Mouse (Mus musculus) myocyte (in vitro differentiated cells): ENCODE measurements at regions not wholly inside any gene's neighbourhood (a gene's known extent, or its start where the extent isn't known, plus 50 kb on each side); places are given as distances from the start of the nearest gene placed in this dataset.

Experiments
- H3K27me3 ChIP-seq: one replicate; pipeline ENCODE4 v1.6.1; 2011; ENCODE audit not compliant: control insufficient read depth, insufficient read depth, insufficient read length
- H3K36me3 ChIP-seq: one replicate; pipeline ENCODE4 v1.6.1; 2011; ENCODE audit not compliant: control insufficient read depth, insufficient read depth
- H3K4me2 ChIP-seq: one replicate; pipeline ENCODE4 v1.6.1; 2011; ENCODE audit warnings: low read depth, control low read depth
- H3K4me3 ChIP-seq: one replicate; pipeline ENCODE4 v1.5.1; 2011; ENCODE audit warnings: mild to moderate bottlenecking, control low read depth, moderate library complexity
- H3K79me2 ChIP-seq: one replicate; pipeline ENCODE4 v1.6.1; 2011; ENCODE audit not compliant: control insufficient read depth, insufficient read depth
- H3ac ChIP-seq: one replicate; pipeline ENCODE4 v1.6.1; 2011; ENCODE audit not compliant: control insufficient read depth, insufficient read length
- CEBPB ChIP-seq: IDR thresholded peaks from 2 replicates; pipeline ENCODE4 v1.6.1; 2011; ENCODE audit warnings: mild to moderate bottlenecking, moderate library complexity; ENCODE audit not compliant: poor library complexity, insufficient read depth, severe bottlenecking
- E2F4 ChIP-seq: IDR thresholded peaks from one replicate; pipeline ENCODE4 v1.6.1; 2011; ENCODE audit warnings: mild to moderate bottlenecking, control low read depth, moderate library complexity; ENCODE audit not compliant: insufficient read depth
- MAX ChIP-seq: IDR thresholded peaks from one replicate; pipeline ENCODE4 v1.6.1; 2011; ENCODE audit warnings: low read depth, mild to moderate bottlenecking, control low read depth
- MYOD1 ChIP-seq, 3 experiments: IDR thresholded peaks; one replicate each; pipeline ENCODE4 v1.6.1; 2011; ENCODE audit warnings: control low read depth in 2 of 3, low read depth in 2 of 3, mild to moderate bottlenecking in 2 of 3, moderate library complexity in 1 of 3; ENCODE audit not compliant: insufficient read length in 2 of 3, control insufficient read depth in 1 of 3
- MYOG ChIP-seq, 3 experiments: IDR thresholded peaks; one replicate each; pipeline ENCODE4 v1.6.1; 2011; ENCODE audit warnings: control low read depth in 2 of 3, low read depth in 2 of 3, mild to moderate bottlenecking in 2 of 3; ENCODE audit not compliant: insufficient read length in 2 of 3, control insufficient read depth in 1 of 3, insufficient read depth in 1 of 3
- POLR2A ChIP-seq: IDR thresholded peaks from one replicate; pipeline ENCODE4 v1.6.1; 2011; ENCODE audit warnings: low read depth, mild to moderate bottlenecking, control low read depth, moderate library complexity; ENCODE audit not compliant: insufficient read length
- POLR2AphosphoS2 ChIP-seq: IDR thresholded peaks from one replicate; pipeline ENCODE4 v1.6.1; 2011; ENCODE audit warnings: low read depth, control low read depth; ENCODE audit not compliant: insufficient read length
- REST ChIP-seq: IDR thresholded peaks from one replicate; pipeline ENCODE4 v1.6.1; 2011; ENCODE audit warnings: mild to moderate bottlenecking, control low read depth, moderate library complexity; ENCODE audit not compliant: insufficient read depth, insufficient read length
- SRF ChIP-seq: IDR thresholded peaks from one replicate; pipeline ENCODE4 v1.6.1; 2011; ENCODE audit warnings: low read depth; ENCODE audit not compliant: control insufficient read depth, insufficient read length
- TCF12 ChIP-seq: IDR thresholded peaks from one replicate; pipeline ENCODE4 v1.6.1; 2011; ENCODE audit warnings: mild to moderate bottlenecking, control low read depth; ENCODE audit not compliant: poor library complexity, insufficient read depth, severe bottlenecking
- TCF3 ChIP-seq: IDR thresholded peaks from one replicate; pipeline ENCODE4 v1.6.1; 2011; ENCODE audit warnings: low read depth, control low read depth; ENCODE audit not compliant: insufficient read length
- USF1 ChIP-seq: IDR thresholded peaks from one replicate; pipeline ENCODE4 v1.6.1; 2011; ENCODE audit warnings: low read depth, mild to moderate bottlenecking, control low read depth, moderate library complexity

DNA sequence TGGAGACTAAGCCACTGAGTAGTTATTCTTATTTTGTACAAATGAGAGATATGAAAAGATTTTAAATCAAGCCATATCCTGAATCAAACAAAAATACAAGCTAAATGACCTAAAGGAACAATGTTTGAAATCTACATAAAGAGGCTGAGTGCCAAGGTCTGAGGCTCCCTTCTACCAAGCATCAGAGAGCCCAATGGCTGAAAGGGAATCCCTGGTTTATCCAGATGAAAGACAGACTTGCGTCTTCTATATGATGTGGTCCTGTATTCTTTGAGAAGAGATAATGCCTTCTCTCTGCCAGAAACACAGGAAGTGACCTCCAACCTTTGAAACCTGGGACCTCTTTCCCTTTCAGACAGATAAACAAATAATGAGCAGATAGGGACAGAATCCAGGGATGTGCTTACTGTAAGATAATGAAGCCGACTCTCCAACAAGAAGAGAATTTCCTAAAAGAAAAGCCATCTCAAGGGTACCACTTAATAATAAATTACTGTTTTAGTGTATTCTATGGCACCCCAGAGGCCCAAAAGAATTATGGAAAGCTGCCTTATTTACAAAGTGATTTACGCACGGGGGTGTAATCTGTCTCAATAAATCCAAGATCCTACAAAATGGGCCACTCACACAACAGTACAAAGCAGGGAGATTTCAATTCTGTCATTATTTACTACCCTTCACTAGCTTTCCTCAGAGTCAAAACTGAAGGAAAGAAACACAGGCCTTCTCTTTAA lies 248.7 kb downstream of the Bcl2 start:
- H3K4me3 ChIP-seq, result no peak overlapping the region
- no peaks in the 10 kb centered on the region for H3K36me3 ChIP-seq
- no peak overlapping the region for H3ac ChIP-seq
- no peaks in the 10 kb centered on the region for H3K27me3 ChIP-seq
- H3K4me2 ChIP-seq, result no peak overlapping the region
- H3K79me2 ChIP-seq, result no peaks in the 10 kb centered on the region
- TF ChIP-seq POLR2A (no peak), TCF12 (no peak), USF1 (no peak), POLR2AphosphoS2 (no peak), REST (no peak), TCF3 (no peak), MAX (no peak)

GRCm38 (mm10) chr1:106464726-106465125 lies 249.3 kb downstream of the Bcl2 start:
- Histone ChIP-seq H3K4me2 (no peak overlapping the region), H3K4me3 (no peak overlapping the region), H3K79me2 (no peaks in the 10 kb centered on the region), H3K27me3 (no peaks in the 10 kb centered on the region), H3K36me3 (no peaks in the 10 kb centered on the region), H3ac (no peak overlapping the region)
- no peak for TF ChIP-seq REST
- TF ChIP-seq POLR2A, result no peak
- TF ChIP-seq MYOD1 (IDR thresholded peaks at IDR 0.05; ENCODE audit: control insufficient read depth in 1 of 3, insufficient read length in 2 of 3, low read depth in 2 of 3), result no peak
- no peak for TF ChIP-seq TCF3
- no peak for TF ChIP-seq TCF12
- no peak for TF ChIP-seq POLR2AphosphoS2
- TF ChIP-seq USF1, result no peak
- no peak for TF ChIP-seq CEBPB
- no peak for TF ChIP-seq SRF
- TF ChIP-seq MYOG (IDR thresholded peaks at IDR 0.05; ENCODE audit: control insufficient read depth in 1 of 3, insufficient read depth in 1 of 3, insufficient read length in 2 of 3, low read depth in 2 of 3), result no peak
- TF ChIP-seq MAX, result no peak
- no peak for TF ChIP-seq E2F4

DNA sequence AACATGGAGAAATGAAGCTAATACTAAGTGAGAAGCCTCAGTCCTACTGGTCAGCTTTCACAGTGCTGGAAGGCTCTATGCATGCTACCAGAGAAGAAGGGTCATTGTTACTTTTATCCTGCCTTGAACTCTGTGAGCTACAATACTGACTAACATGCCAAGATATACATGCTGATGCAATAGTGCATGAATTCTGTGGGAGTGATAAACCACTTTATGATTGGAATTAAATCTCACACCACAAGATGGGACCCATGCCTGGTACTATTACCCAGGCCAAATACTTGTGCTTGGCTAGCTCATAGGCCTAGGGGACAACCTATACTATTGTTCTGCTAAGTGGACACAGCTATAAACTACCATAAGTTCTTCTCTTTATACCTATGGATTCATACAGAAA lies 251.5 kb downstream of the Bcl2 start:
- TF ChIP-seq CEBPB (peak; percentile 68), TCF12 (no peak)
- no peaks in the 10 kb centered on the region for H3K79me2 ChIP-seq
- no peak overlapping the region for H3K4me2 ChIP-seq
- no peaks in the 10 kb centered on the region for H3K36me3 ChIP-seq
- H3K27me3 ChIP-seq, result no peaks in the 10 kb centered on the region
- no peak overlapping the region for H3K4me3 ChIP-seq
- H3ac ChIP-seq, result no peak overlapping the region

DNA sequence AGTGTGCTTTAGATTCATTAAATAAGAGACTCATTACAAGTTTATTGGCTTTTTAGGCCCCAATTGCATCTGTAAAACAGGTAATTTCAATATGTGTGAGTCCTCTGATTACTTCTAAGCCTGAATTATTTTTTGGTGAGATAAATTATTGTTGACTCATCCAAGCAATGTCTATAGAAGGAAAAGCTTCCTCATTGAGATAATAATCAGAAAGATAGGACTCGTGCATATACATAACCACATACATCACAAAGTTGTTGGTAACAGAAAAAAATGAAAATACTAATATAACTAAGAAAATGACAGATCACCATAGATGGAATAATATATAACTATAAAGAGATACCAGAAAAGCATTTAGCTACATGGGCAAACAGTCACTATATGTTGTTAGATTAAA lies 252.0 kb downstream of the Bcl2 start:
- TF ChIP-seq MAX (no peak), MYOD1 (IDR thresholded peaks at IDR 0.05; ENCODE audit: control insufficient read depth in 1 of 3, insufficient read length in 2 of 3, low read depth in 2 of 3) (no peak), MYOG (IDR thresholded peaks at IDR 0.05; ENCODE audit: control insufficient read depth in 1 of 3, insufficient read depth in 1 of 3, insufficient read length in 2 of 3, low read depth in 2 of 3) (no peak)
- H3K4me2 ChIP-seq, result no peak overlapping the region

GRCm38 (mm10) chr1:106460957-106461356 lies 253.1 kb downstream of the Bcl2 start:
- Histone ChIP-seq H3K4me3 (no peak overlapping the region), H3K36me3 (no peaks in the 10 kb centered on the region), H3K79me2 (no peaks in the 10 kb centered on the region), H3K27me3 (no peaks in the 10 kb centered on the region), H3ac (no peak overlapping the region), H3K4me2 (peak overlapping the region; percentile 0)
- peak; percentile 71 for TF ChIP-seq MAX
- TF ChIP-seq SRF, result no peak
- TF ChIP-seq MYOD1 (IDR thresholded peaks at IDR 0.05; ENCODE audit: control insufficient read depth in 1 of 3, insufficient read length in 2 of 3, low read depth in 2 of 3), result no peak
- TF ChIP-seq POLR2AphosphoS2, result no peak
- TF ChIP-seq MYOG (IDR thresholded peaks at IDR 0.05; ENCODE audit: control insufficient read depth in 1 of 3, insufficient read depth in 1 of 3, insufficient read length in 2 of 3, low read depth in 2 of 3), result no peak
- peak; percentile 65 for TF ChIP-seq USF1
- no peak for TF ChIP-seq POLR2A
- TF ChIP-seq TCF3, result no peak
- TF ChIP-seq E2F4, result no peak
- TF ChIP-seq TCF12, result no peak
- peak; percentile 69; the same call in 1 of the 2 replicates for TF ChIP-seq CEBPB
- no peak for TF ChIP-seq REST

More for the DNA sequence above, 252.0 kb downstream of the Bcl2 start:
- Histone ChIP-seq H3K4me3 (no peak overlapping the region), H3ac (no peak overlapping the region), H3K79me2 (no peaks in the 10 kb centered on the region), H3K36me3 (no peaks in the 10 kb centered on the region), H3K27me3 (no peaks in the 10 kb centered on the region)
